Mouse (Mus musculus): ENCODE measurements around the gene Ube2j1. TPM values are rescaled to one million over a fixed set of nuclear protein-coding genes. Genes with fewer than 3 reads are reported as not detected.

Ube2j1 gene
- 226 TPM for polyA plus RNA-seq (2017; shearing (Covaris generic))

GRCm38 (mm10) chr4:33031195-33031960, at the start of gene Ube2j1:
Gene Ube2j1, plus strand, starts transcription at chr4:33031416.

DNA sequence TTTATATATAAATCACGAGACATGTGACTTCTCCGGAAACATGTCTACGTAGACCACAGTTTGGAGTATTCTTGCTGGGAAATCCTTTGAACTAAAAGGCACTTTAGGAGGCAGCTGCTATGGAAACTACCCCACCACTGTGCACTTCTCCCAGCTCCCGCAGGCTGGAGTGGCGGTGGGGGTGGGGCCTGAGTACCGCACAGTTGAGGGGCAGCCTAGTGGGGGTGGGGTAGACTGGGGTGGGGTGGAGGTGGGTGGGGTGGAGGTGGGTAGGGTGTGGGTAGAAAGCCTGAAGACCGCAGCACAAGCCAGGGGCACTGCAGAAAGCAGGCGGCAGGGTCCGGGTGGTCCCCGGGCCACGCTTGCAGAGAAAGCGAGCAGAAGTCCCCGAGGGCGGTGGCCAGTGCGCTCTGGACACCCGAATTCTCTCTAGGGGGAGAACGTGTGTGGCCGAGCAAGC, 48.5 kb upstream of the Ube2j1 start, which contains the start of gene Rragd:
Gene Rragd, plus strand, starts transcription at position 322 of the 460 bp plus-strand sequence.

GRCm38 (mm10) chr4:33062981-33063380, 31.8 kb downstream of the Ube2j1 start, which contains the start of gene Gabrr2:
Gene Gabrr2, plus strand, starts transcription at chr4:33062999.

Other genes with a start within 250 kb of the Ube2j1 start
- gene Lyrm2, start 231.2 kb upstream of the Ube2j1 start, polyA plus RNA-seq (2017; shearing (Covaris generic)) = 23.4 TPM
- gene Ankrd6, start 80.6 kb upstream of the Ube2j1 start, polyA plus RNA-seq (2017; shearing (Covaris generic)) = 0.07 TPM
- gene Rragd, start 48.4 kb upstream of the Ube2j1 start, polyA plus RNA-seq (2017; shearing (Covaris generic)) = 3.5 TPM
- gene Gabrr2, start 31.6 kb downstream of the Ube2j1 start, polyA plus RNA-seq (2017; shearing (Covaris generic)) = 38.7 TPM
- not detected for gene Gabrr1, start 101.1 kb downstream of the Ube2j1 start, polyA plus RNA-seq (2017; shearing (Covaris generic))
- not detected for gene Pm20d2, start 158.3 kb downstream of the Ube2j1 start, polyA plus RNA-seq (2017; shearing (Covaris generic))
- 5.1 TPM for gene Srsf12, start 177.6 kb downstream of the Ube2j1 start, polyA plus RNA-seq (2017; shearing (Covaris generic))

Data from naive thymus-derived CD4-positive, alpha-beta T cell, adult 5 months (primary cell).